ENCODE assay signal across 9 mouse cellular contexts in genomic region chr2:158610488-158611325, GRCm38 (mm10). TPM values are rescaled to one million over a fixed set of nuclear protein-coding genes. Genes with fewer than 3 reads are reported as not detected.
DNase-seq lines count a peak whose midpoint lies in the region; ATAC-seq and TF ChIP-seq lines count a peak whose summit lies in the region.
"Had no signal": no experiment of that assay in that cellular context is flagged by ENCODE, and none has a peak within 500 bp of the region (broad histone marks: within the 10 kb centered on the region; RNA-seq: fewer than 3 reads in every experiment).

Slc32a1 (plus strand) TSS chr2:158610767.

- no peaks in the 10 kb centered on the region for H3K36me3 ChIP-seq in heart, postnatal 0 days (replicated peaks; ENCODE audit: control insufficient read depth, insufficient read depth, low read length)
- no peaks in the 10 kb centered on the region for H3K36me3 ChIP-seq in ES-E14 (ENCODE audit: control insufficient read depth, insufficient read depth, low read length, poor library complexity, severe bottlenecking)
- 0 out of 2 replicates have a peak, but pooled peaks cover 3% of the 10 kb centered on the region for H3K36me3 ChIP-seq in forebrain, embryonic 12.5 days (replicated peaks)
- H3K36me3 ChIP-seq in neural tube, embryonic 12.5 days, result no peaks in the 10 kb centered on the region

- peak within 1 kb of the TSS; percentile 6; the same call in 1 of the 2 replicates for H3K4me3 ChIP-seq in heart, postnatal 0 days (ENCODE audit: low read depth, low read length)
- peak within 1 kb of the TSS; percentile 18 to 60; a peak in 3 of 4 replicates for H3K4me3 ChIP-seq in ES-E14 (ENCODE audit: insufficient read depth in 1 of 2, low read depth in 1 of 2, low read length in 2 of 2, poor library complexity in 1 of 2, severe bottlenecking in 1 of 2)
- H3K4me3 ChIP-seq in forebrain, embryonic 12.5 days (replicated peaks), result peak within 1 kb of the TSS; percentile 51
- peak within 1 kb of the TSS; percentile 51 for H3K4me3 ChIP-seq in neural tube, embryonic 12.5 days

- no peak within 1 kb of the TSS for H3K9ac ChIP-seq in heart, postnatal 0 days (replicated peaks; ENCODE audit: low read depth, low read length)
- H3K9ac ChIP-seq in ES-E14 (ENCODE audit: insufficient read depth, low read depth, low read length, poor library complexity, severe bottlenecking), result no peak within 1 kb of the TSS
- peak within 1 kb of the TSS; percentile 74 for H3K9ac ChIP-seq in forebrain, embryonic 12.5 days
- peak within 1 kb of the TSS; percentile 70 for H3K9ac ChIP-seq in neural tube, embryonic 12.5 days

- ATAC-seq in heart, postnatal 0 days (ENCODE audit: insufficient read depth, low read depth), result no peak
- peak; percentile 65 for ATAC-seq in forebrain, embryonic 12.5 days (ENCODE audit: low FRiP score)
- no peak; the same call in 1 of the 2 replicates for ATAC-seq in neural tube, embryonic 12.5 days (ENCODE audit: low FRiP score, low read depth)
- ATAC-seq in erythroid progenitor cell, adult 5-6 weeks (replicated peaks; ENCODE audit: low FRiP score, poor library complexity, severe bottlenecking), result no peak

- in situ Hi-C loops in ES-E14 (cut with MboI; ENCODE audit: low sequenced_read_pairs in 2 of 2, unreplicated experiment in 2 of 2), result no loop called here

- peaks cover 98% of the 10 kb centered on the region for H3K27me3 ChIP-seq in heart, postnatal 0 days (ENCODE audit: control insufficient read depth, insufficient read depth, low read length)
- H3K27me3 ChIP-seq in forebrain, embryonic 12.5 days, result peaks cover 99% of the 10 kb centered on the region
- H3K27me3 ChIP-seq in neural tube, embryonic 12.5 days (replicated peaks), result peaks cover 96% of the 10 kb centered on the region

- DNase-seq in heart, postnatal 0 days (ENCODE audit: low spot score), result no peak
- DNase-seq in heart, adult 11 months, result no peak
- DNase-seq in ES-E14 (ENCODE audit: low read depth, low spot score), result no peak
- no peak for DNase-seq in left cerebral cortex, adult 8-10 months (ENCODE audit: low spot score in 2 of 2)
- DNase-seq in urinary bladder, postnatal 14 days (ENCODE audit: low spot score), result no peak

- no peak for TF ChIP-seq CTCF in heart, postnatal 0 days (IDR thresholded peaks at IDR 0.05; ENCODE audit: low read depth)

- 0 out of 2 replicates have a peak within 1 kb of the TSS, but pooled peaks have one; percentile 5 for H3K4me2 ChIP-seq in heart, postnatal 0 days (ENCODE audit: low read depth, low read length)
- H3K4me2 ChIP-seq in forebrain, embryonic 12.5 days, result peak within 1 kb of the TSS; percentile 52
- H3K4me2 ChIP-seq in neural tube, embryonic 12.5 days (replicated peaks), result peak within 1 kb of the TSS; percentile 56

- 1% methylated on average over 76 of the region's 77 CpGs for WGBS in heart, postnatal 0 days
- WGBS in forebrain, embryonic 12.5 days, result under 1% methylated on average over 77 of the region's 77 CpGs
- 1% methylated on average over 75 of the region's 77 CpGs for WGBS in neural tube, embryonic 12.5 days

- TF ChIP-seq EP300 in heart, postnatal 0 days (IDR thresholded peaks at IDR 0.05; ENCODE audit: low read depth), result no peak

- H3K27ac ChIP-seq in heart, postnatal 0 days (ENCODE audit: low read depth), result no peak within 1 kb of the TSS
- no peak within 1 kb of the TSS for H3K27ac ChIP-seq in ES-E14 (ENCODE audit: insufficient read depth, low read depth, low read length, poor library complexity, severe bottlenecking)
- peak within 1 kb of the TSS; percentile 91 for H3K27ac ChIP-seq in forebrain, embryonic 12.5 days
- H3K27ac ChIP-seq in neural tube, embryonic 12.5 days, result peak within 1 kb of the TSS; percentile 66
- H3K27ac ChIP-seq: macrophage had no signal

- no peaks in the 10 kb centered on the region for H3K9me3 ChIP-seq in heart, postnatal 0 days (replicated peaks; ENCODE audit: control insufficient read depth, low read length)
- H3K9me3 ChIP-seq in ES-E14 (ENCODE audit: control insufficient read depth, insufficient read depth, low read depth, low read length), result no peaks in the 10 kb centered on the region
- H3K9me3 ChIP-seq in forebrain, embryonic 12.5 days, result no peaks in the 10 kb centered on the region
- H3K9me3 ChIP-seq in neural tube, embryonic 12.5 days, result no peaks in the 10 kb centered on the region

- H3K4me1 ChIP-seq in heart, postnatal 0 days (ENCODE audit: control insufficient read depth, insufficient read depth), result no peaks in the 10 kb centered on the region
- peaks cover 0 to 19% of the 10 kb centered on the region in 2 experiments; a peak in 2 of 4 replicates for H3K4me1 ChIP-seq in ES-E14 (ENCODE audit: control insufficient read depth in 2 of 2, insufficient read depth in 2 of 2, low read length in 2 of 2, poor library complexity in 1 of 2)
- peaks cover 45% of the 10 kb centered on the region for H3K4me1 ChIP-seq in forebrain, embryonic 12.5 days
- H3K4me1 ChIP-seq in neural tube, embryonic 12.5 days, result peaks cover 17% of the 10 kb centered on the region

TF ChIP-seq in ES-E14, 5 proteins besides CTCF, POLR2A, EP300 and RAD21:
- TF ChIP-seq ZC3H11A (IDR thresholded peaks at IDR 0.05; ENCODE audit: borderline replicate concordance, low read depth, low read length) (no peak), MAFK (IDR thresholded peaks at IDR 0.05; ENCODE audit: insufficient read depth, low read depth, low read length) (no peak), HCFC1 (IDR thresholded peaks at IDR 0.05; ENCODE audit: borderline replicate concordance, insufficient read depth, low read length) (no peak), ZNF384 (IDR thresholded peaks at IDR 0.05; ENCODE audit: low read depth, low read length) (no peak), CHD2 (IDR thresholded peaks at IDR 0.05; ENCODE audit: low read depth, low read length) (no peak)

RNA-seq across cellular contexts. Expression of gene Slc32a1, which starts in this region (rescaled TPM):
- total RNA-seq in heart, postnatal 0 days (2014; rRNA removed; ENCODE audit: low replicate concordance), result not detected in 2 replicates
- not detected in 2 replicates for polyA plus RNA-seq in heart, postnatal 0 days (2015; fragmentation: Nextera tagmentation; extraction: Ambion mirVana)
- total RNA-seq in ES-E14 (2012; rRNA removed), result 0.53 and 0.71 TPM in 2 replicates
- polyA plus RNA-seq in forebrain, embryonic 12.5 days (2016; fragmentation: Nextera tagmentation; extraction: Ambion mirVana), result 3.8 and 4.3 TPM in 2 replicates
- total RNA-seq in left cerebral cortex, adult 8-10 months (2022), result 100 to 1,000 TPM; 130 to 145 (median 137) TPM
- 3.5 and 4.4 TPM in 2 replicates for polyA plus RNA-seq in neural tube, embryonic 12.5 days (2016; fragmentation: Nextera tagmentation; extraction: Ambion mirVana)
- total RNA-seq in erythroid progenitor cell, adult 5-6 weeks (2015; ENCODE audit: low replicate concordance), result not detected in 2 replicates
- total RNA-seq in erythroid progenitor cell, adult 5-6 weeks (2017; ENCODE audit: low replicate concordance), result not detected in 2 replicates

Comparison
In these comparisons a context has a peak if more than half of its experiments do, and no peak if none do; other contexts are left out.
1. RNA of gene Slc32a1 (total RNA-seq): 130 to 145 TPM in left cerebral cortex, adult 8-10 months; 0.53 to 0.71 TPM in ES-E14, not detected in heart, postnatal 0 days and not detected in erythroid progenitor cell, adult 5-6 weeks; every median in the first group is over 10 times any median in the second.
2. H3K27ac ChIP-seq: peak in forebrain, embryonic 12.5 days (single experiment) and neural tube, embryonic 12.5 days (single experiment); none in heart, postnatal 0 days (single experiment) and ES-E14 (single experiment).
3. H3K4me2 ChIP-seq: peak in every context shown above with its lines; median percentile 56 in neural tube, embryonic 12.5 days; 52 in forebrain, embryonic 12.5 days; 5 in heart, postnatal 0 days.
4. H3K9ac ChIP-seq: peak in forebrain, embryonic 12.5 days (single experiment) and neural tube, embryonic 12.5 days (single experiment); none in heart, postnatal 0 days (single experiment) and ES-E14 (single experiment).
5. Peak in every context shown above with its lines, with median percentiles within 50 percentile points of each other: H3K4me3 ChIP-seq.